Mouse (Mus musculus): ENCODE data around the gene Cpxm2.

DNA sequence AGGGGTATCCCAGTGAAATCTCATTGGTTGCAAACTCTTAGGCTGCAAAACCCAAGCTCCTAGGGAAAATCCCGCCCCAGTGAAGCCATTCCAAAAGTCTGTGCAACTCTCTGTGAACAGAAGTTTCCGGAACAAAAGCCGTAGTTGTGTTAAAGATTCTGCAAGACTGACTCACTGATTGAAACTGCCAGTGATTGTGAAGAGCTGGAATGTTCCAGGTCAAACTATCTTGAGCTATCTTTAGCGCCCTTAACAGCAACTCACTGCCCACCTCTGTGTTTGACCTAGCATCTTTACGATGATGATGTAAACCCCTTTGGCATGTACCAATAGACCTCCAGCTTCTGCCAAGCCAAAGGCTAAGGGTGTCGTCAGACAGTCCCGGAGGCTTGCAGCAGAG is 31.3 kb downstream of the Cpxm2 start:
- no peak for TF ChIP-seq POLR2A (IDR thresholded peaks at IDR 0.05; ENCODE audit: low read depth, low read length)
- no peak for TF ChIP-seq ZMIZ1 (IDR thresholded peaks at IDR 0.05; ENCODE audit: low read depth, low read length)
- no peak for TF ChIP-seq ZKSCAN1 (IDR thresholded peaks at IDR 0.05; ENCODE audit: borderline replicate concordance, low read depth, low read length)
- TF ChIP-seq CHD2 (IDR thresholded peaks at IDR 0.05; ENCODE audit: low read length), result no peak
- no peak for TF ChIP-seq HCFC1 (IDR thresholded peaks at IDR 0.05; ENCODE audit: low read depth, low read length)
- TF ChIP-seq JUND (conservative IDR thresholded peaks at IDR 0.05; ENCODE audit: low read depth, low read length), result no peak
